Mouse (Mus musculus) left cerebral cortex, postnatal 25 days (tissue): ENCODE data around the gene Cldnd2. TPM values are rescaled to one million over a fixed set of nuclear protein-coding genes. Genes with fewer than 3 reads are reported as not detected.

Source experiments
- DNase-seq, 2 experiments: peaks; one replicate each; pipeline ENCODE4 v3.0.0; 2022; ENCODE audit warnings: low spot score in 2 of 2, mixed read lengths in 1 of 2
- intact Hi-C: fragments of 180-260 bp; cut with DNase I; formaldehyde crosslinking; loops from one replicate; pipeline ENCODE4 v1.15.1; 2025
- total RNA-seq, 2 experiments: library from RNA; stranded (reverse); gene quantifications; 2 replicates each; pipeline ENCODE4 v1.2.3; 2021

The Cldnd2 gene
- total RNA-seq, 2 experiments from 2014 or later: not detected

DNA sequence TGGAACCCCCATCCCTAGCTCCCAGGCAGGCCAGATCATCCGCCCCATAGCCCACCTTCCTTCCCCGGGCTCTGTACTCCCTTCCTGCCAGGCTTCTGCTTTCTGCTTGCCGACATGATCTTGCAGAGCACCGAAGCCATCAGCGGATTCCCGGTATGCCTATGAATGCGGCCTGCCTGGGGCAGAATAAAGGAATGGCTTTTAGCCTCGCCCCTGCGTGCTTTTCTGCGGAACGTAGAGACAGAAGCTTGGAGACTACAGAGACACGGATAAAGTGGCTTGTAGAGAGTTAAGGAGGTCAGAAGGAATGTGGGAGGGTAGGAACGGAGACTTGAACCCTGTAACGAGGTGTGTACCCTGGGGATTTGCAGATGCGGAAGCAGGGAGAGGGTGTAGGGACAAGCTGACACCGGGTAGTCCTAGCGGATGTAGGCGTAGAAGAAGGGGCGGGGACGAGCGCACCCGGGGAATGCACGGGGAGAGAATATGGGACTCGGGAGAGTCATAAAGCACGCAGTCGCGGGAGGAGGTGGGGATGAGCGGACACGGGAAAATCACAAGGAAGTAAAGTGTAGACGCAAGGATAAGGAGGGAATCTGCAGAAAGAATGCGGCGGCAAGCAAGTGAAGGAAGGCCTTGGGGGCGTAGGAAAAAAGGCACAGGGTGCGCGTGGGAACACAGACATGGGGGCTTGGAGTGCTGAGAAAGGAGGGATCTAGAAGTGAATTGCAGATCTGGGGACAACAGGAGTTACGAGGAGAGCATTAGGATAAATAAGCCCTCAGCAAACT is 2.7 kb downstream of the Cldnd2 start:
- intact Hi-C loops: loop anchor here (2.0 kb wide), 1 partner anchor 131 kb away; the partner anchor contains the start of gene Zfp715
- peak; percentile 71 for DNase-seq

DNA sequence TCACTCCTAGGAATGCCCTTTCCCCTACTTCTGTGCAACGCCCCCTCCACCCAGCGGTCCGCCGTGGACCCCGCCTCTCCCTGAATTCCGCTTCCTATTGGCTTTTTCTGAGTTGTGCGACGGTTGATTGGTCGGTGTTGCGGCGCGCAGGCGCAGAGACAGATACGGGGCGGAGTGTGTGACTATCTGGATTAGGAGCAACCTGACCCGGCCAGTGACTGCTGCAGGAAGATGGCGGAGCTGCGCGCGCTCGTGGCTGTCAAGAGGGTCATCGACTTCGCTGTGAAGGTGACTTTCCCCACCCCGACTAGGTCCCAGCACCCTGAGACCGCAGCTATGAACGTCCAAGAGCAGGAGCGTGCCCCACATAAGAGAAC is 3.3 kb downstream of the Cldnd2 start, which contains the start of the genes Etfb and Gm45233:
Gene Etfb, plus strand, starts transcription at position 167 of the 377 bp plus-strand sequence.
Gene Gm45233, plus strand, starts transcription at position 212 of the 377 bp plus-strand sequence.
- DNase-seq: peak; percentile 93 to 98
- intact Hi-C loops: loop anchor here (2.0 kb wide), 1 partner anchor 131 kb away; the partner anchor contains the start of gene Zfp715

DNA sequence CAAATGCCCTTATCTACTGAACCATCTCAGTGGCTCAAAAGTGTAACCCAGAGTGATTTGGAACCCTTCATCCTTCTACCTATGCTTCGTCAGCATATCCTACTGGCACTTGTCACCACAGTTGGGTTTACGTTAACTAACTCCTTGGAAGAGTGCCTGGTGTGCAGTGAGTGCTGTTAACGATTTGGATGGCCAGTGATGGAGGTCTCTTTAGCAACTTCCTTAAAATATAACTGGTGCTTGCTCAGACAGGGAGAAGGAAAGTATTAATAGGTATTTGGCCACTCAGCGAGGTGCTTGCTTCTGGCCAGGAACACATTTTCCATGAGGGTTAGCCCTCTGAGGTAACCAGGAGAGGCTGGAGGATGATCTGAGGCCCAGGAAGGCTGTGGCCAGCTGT is 7.2 kb downstream of the Cldnd2 start:
- DNase-seq: no peak
- intact Hi-C loops: no loop called here

DNA sequence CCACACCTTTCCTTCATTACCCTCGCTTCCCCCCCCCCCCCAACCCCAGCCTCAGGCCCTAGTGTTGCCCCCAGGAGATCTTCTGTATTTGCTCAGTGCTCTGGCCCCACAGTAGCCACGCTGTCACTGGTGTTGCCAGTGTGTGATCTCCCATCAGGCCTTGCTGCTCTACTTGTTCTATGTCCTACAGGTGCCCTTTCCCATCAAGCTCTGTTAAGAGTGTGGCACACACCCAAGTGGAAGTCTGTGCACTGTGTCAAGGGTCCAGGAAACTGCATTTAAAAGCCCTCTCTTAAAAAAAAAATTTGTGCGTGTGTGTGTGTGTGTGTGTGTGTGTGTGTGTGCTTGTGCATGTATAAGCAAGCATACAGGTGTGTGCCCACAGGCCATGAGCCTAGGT is 7.7 kb downstream of the Cldnd2 start:
- intact Hi-C loops: no loop called here
- DNase-seq: no peak

DNA sequence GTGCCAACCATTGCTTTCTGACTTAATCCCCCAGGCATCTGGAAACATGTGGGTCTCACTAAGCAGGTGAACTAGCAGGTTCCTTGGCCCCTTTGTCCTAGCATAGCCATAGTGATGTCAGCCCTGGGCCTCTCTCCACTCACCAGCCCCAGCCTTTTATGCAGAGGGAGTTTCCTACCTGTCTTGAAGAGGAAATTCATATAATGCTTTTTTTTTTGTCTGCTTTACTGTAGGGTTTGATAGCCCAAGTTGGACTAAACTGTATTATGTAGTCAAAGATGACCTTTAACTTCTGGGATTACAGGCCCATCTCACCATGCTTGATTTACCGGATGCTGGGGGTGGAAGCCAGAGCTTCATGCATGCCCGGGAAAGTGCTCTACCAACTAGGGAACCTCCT is 9.2 kb downstream of the Cldnd2 start:
- DNase-seq: no peak
- intact Hi-C loops: no loop called here

DNA sequence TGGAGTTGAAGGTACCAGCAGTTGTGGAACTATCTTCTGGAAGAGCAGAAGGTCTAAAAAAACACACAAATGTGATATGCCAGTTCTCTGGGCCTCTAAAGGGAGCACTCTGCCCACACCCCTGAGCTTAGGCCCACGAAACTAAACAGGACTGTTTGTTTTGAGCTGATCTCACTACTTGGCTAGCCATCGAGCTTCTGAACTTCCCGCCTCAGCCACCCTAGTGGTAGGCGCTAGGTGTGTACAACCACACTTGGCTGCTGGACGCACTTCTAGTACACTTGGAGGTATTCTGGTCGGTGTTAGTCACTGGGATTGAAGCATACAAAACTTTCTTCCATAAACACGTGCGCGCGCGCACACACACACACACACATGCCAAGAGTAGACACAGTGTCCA is 11.1 kb downstream of the Cldnd2 start:
- DNase-seq: no peak
- intact Hi-C loops: no loop called here

DNA sequence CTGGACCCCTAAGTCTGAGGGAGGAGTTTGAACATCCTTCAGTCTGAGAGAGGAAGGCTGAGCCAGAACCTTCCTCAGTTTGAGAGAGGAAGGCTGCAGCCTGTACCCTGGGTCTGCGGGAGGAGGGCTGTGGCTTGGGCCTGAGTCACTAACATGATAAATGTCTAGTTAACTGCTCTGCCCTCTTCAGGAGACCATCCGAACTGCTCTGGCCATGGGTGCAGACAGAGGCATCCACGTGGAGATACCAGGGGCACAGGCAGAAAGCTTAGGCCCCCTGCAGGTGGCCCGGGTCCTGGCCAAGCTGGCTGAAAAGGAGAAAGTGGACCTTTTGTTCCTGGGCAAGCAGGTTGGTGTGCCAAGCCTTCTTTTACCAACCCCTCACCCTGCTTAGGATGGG is 12.0 kb downstream of the Cldnd2 start:
- intact Hi-C loops: no loop called here
- no peak for DNase-seq

DNA sequence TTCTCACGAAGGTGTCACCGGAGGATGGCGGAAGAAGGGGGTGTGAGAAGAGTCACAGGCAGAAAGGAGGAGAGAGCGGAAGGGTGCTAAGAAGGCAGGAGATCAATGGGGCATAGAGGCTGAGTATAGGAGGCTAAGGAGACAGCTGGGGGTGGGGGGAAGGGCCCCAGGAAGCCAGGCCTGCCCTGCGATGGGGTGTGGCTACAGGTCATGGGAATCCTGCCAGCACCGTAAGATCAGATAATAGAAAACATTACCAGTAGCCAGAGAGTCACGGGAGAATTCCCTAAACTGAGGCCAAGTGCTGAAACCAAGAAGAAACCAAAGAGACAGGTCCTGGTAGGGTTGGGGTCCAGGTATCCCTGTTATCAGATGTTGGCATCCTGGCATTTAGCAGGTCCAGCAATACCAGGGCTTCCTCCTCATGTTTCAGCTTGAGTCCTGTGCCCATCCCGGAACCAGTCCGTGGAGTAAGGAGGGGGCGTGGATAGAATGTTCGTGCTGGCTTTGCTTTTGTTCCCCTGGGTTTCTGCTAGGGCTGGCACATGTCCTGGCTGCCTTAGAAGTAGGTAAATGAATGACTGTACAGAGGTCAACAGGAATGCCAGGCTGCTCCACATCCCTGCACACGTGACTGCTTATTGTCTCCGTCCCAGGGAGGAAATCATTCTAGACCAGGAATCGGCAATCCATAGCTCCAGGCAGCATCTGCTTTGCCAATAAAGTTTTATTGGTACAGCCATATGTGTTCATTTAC is 13.2 kb downstream of the Cldnd2 start:
- DNase-seq: no peak
- intact Hi-C loops: no loop called here

DNA sequence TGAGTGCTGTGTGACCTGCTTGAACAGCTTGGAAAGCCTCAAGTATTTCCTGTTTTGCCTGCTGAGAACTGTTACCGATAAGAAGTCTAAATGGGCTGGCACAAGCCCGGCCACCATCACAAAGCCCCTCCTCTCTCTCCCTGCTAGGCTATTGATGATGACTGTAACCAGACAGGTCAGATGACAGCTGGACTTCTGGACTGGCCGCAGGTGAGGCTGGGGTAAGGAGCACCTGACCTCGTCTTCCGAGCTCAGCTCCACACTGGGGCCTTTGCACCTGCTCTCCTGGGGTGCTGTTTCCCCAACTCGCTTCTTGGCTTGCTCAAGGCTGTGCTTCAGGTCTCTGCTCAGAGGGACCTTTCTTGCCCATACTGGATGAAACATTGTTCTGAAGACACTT is 13.8 kb downstream of the Cldnd2 start:
- intact Hi-C loops: no loop called here
- no peak for DNase-seq

DNA sequence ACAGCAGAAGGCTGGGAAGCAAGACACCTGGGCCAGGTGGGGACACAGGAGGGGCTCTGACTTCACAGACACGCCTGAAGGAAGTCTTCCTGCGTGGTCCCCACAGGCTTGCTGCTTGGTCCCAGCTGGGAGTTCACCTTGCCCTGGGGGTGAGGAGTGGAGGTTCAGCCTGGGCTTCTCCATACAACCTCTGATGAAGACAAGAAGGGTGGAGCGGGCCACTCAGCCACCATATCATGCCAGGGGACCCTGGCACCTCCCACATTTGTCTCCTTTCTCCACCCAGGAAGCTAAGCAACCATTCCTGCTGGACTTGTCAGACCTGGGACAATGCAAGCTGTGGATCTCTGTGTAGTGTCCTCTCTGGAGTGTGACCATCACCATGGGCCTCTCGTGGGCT is 22.3 kb downstream of the Cldnd2 start, which contains the start of gene Vsig10l:
Gene Vsig10l, plus strand, starts transcription at position 301 of the 400 bp plus-strand sequence.
- DNase-seq: no peak
- intact Hi-C loops: no loop called here

DNA sequence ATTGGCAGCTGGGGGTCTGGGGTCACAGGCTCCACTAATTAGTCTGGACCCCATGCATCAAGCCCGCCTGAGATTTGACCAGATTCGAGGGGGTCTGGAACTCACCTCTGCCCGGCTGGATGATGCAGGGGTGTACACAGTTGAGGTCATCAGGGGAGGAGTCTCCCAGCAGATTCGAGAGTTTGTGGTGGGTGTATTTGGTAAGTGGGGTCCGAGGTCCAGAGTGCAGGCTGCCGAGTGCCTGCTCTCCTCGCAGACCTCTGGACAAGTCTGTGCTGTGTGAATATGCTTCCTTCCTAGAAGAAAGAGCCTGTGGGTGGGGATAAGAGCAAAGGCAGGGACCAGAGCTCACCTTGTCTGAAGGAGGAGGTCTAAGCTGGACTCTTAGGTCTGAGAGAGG is 23.4 kb downstream of the Cldnd2 start:
- intact Hi-C loops: no loop called here
- DNase-seq: no peak

DNA sequence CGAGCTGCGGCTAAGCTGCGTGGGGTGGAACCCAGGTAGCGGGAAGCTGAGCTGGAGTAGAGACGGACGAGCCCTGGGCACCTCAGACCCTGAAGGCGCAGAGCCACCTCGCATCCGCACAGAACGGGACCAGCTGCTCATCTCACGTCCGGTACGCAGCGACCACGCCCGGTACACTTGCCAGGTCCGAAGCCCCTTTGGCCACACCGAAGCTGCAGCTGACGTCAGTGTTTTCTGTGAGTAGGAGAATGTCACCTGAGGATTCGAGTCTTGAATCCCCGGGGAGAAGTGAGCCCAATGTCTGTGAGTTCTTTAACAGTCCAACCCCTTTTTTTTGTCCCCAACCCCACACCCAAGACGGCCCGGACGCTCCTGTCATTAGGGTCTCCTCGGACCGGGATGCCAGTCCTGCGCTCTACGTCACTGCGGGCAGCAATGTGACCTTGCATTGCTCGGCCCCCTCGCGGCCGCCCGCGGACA is 24.3 kb downstream of the Cldnd2 start:
- intact Hi-C loops: loop anchor here (5.0 kb wide), 1 partner anchor 97 kb away; the partner anchor contains the start of gene Zfp658
- DNase-seq: no peak

DNA sequence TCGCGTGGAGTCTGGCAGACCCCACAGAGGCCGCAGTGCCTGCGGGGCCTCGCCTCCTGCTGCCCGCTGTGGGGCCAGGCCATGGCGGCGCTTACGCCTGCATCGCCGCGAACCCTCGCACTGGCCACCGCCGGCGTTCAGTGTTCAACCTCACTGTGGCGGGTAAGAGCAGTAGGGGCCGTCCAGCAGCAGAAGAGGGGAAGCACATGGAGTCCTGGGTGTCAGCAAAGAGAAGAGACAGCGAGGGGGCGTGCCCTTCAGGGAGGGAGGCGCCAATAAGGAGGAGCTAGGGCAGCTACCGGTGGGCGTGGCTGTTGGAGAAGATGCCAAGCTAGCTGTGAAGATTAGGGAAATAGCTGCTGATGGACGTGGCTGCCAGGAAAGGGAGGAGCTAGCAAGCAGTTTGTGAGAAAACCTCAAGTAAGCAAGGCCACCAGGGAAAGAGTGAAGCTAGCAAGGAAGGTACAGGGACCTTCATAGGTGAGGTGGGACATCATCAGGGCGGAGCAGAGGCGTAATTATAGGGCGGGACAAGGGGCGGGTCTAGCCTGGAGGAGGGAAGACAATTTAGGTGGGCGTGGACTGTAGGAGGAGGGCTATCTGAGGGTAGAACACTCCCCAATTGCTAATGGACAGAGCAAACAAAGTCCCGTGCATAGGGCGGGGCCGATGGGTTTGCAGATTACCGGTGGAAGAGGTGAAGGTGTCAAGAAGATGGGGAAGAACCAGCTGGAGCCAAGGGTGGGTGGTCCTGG is 24.9 kb downstream of the Cldnd2 start:
- intact Hi-C loops: loop anchor here (1.0 to 5.0 kb wide), 2 partner anchors 42 to 97 kb away; partner anchors contain the start of gene Zfp658
- DNase-seq: peak; percentile 80

DNA sequence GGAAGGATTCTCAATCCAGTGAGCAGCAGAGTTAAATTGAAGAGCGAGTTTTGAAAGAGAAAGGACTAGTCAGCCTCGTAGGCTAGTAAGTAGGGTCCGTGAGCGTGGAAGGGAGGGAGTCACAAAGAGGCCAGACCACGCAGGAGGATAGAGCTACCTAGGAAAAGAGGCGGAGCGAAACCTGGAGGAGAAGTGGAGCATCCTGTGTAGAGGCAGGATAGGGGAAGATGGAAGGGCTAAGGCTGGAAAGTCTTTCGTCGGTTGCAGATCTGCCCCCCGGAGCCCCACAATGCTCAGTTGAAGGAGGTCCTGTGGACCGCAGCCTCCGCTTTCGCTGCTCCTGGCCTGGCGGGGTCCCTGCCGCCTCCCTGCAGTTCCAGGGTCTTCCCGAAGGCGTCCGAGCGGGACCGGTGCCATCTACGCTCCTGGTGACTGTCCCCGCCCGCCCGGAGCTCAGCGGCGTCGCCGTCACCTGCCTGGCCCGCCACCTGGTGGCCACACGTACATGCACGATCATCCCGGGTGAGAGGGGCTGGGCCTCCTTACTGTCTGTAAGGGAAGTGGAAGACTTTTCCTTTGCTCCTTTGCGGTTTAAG is 25.6 kb downstream of the Cldnd2 start:
- peak; percentile 73 to 80 for DNase-seq
- intact Hi-C loops: loop anchor here (1.0 to 5.0 kb wide), 2 partner anchors 43 to 96 kb away; partner anchors contain the start of gene Zfp658

DNA sequence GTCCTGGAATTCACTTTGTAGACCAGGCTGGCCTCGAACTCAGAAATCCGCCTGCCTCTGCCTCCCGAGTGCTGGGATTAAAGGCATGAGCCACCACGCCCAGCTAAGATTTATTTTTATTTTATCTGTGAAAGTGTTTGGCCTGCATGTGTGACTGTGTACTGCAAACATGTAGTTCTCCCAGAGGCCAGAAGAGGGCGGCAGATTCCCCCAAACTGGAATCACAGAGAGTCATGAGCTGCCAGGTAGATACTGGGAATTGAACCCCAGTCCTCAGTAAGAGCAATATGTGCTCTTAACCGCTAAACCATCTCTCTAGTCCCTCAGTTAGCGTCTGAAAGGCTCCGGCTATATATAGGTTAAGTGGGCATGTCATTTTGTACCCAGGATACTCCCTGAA is 29.8 kb downstream of the Cldnd2 start:
- intact Hi-C loops: loop anchor here (2.0 kb wide), 1 partner anchor 24 kb away; no protein-coding TSS in a partner anchor
- no peak for DNase-seq

DNA sequence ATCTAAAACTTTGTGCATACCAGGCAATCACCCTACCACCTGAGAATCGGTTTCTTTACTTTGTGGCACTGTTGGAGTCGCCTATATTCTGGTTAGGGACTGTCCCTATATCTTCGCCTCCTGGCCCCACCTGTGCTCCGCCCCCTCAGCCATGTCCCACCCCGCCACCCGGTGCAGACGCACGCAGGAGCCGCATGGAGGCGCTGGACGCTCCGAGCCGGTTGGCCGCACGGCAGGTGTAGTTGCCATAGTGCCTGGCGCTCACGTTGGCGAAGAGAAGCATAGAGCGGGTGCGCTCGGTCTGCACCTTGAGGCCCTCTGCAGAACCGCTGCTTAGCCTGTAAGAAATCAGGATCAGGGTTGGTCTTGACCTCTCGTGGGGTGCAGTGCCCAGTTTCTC is 35.1 kb downstream of the Cldnd2 start:
- intact Hi-C loops: no loop called here
- DNase-seq: no peak

DNA sequence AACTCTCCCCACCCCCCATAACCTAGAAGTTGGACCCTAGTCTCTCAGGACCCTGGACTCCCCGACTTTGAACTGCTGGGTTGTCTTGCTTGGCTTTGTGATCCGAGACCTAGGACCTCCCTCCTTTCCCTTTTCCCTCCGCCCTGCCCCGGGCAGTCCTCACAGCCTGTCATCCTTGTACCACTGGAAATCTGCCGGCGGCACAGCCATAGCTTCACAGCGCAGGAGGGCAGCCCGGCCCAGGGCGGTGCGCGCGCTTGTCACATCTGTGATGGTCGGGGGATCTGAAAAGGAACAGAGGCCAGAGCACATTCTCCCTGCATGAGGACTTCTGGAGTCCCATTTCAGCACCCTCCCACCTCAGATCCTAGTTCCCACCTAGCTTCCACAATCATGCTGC is 35.8 kb downstream of the Cldnd2 start:
- intact Hi-C loops: no loop called here
- no peak for DNase-seq

DNA sequence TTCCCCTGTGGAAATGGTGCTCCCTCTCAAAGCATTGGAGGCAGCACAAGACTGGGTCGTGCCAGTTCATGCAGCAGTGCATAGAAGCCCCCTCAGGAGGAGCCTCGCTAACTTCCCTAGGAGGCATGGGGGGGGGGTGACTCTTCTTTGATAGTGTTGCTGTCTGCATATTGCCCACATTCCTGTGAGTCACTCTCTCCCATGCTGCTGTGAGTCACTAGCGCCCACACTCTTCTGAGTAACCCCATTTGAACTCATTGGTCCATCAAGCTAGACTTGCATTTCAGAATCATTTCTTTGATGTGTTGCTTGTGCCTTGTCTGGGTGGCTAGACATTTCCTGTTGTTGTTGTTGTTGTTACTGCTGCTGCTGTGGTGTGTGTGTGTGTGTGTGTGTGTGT is 40.6 kb downstream of the Cldnd2 start:
- intact Hi-C loops: no loop called here
- peak; percentile 59 to 94 for DNase-seq

DNA sequence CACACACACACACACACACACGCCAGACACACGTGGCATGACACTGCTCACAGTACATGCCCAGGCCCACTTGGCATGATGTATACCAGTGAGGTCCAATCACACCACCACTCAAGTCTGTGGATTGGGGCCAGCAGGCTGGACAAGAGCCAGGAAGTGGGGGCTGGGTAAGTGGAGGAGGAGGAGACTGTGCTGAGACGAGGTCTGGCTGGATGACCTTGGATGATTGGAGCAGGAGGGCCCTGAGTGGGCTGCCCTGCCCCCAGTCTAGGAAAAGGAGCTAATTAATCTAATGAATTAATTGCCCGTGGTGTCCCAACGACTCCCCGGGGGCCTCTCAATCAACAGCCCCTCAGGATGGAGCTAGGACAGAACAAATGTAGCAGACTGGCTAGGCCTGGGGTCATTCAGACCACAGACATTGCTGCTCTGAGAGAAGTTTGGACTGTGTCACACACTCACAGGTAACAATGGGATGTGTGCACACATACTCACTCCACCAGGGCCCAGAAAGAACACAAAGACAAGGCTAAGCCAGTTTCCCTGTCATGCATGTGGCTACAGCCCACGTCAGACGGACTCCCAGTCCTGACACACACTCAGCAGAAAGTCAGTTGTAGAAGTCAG is 41.6 kb downstream of the Cldnd2 start:
- intact Hi-C loops: no loop called here
- no peak for DNase-seq
